Mouse (Mus musculus) cerebellum, adult 18-20 months (tissue): Measurements from ENCODE around the gene Txndc11.

Experiments
- DNase-seq, 2 experiments: peaks; one replicate each; pipeline ENCODE4 v3.0.0; 2021

Gene Txndc11

GRCm38 (mm10) chr16:11064341-11064740, 70.1 kb downstream of the Txndc11 start:
- DNase-seq = no peak

- peak; percentile 22 to 45 for DNase-seq
Measured at GRCm38 (mm10) chr16:11062794-11063721, 71.4 kb downstream of the Txndc11 start.

DNA sequence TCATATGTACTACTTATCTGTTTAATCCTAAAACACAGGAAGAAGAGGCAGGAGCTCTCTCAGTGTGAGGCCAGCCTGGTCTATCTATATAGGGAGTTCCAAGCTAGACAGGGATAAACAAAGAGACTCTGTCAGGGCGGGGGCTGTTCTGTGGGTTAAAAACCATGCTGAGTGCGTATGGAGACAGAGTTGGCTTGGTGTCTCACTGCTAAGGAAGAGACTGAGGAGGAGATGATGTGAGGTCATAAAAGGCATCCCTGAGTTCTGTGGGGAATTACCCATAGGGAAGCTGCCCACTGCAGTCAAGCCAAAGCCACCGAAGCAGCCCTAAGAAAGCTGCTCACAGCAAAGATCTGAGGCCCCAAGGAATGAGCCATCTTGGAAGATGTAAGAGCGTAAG, 73.8 kb downstream of the Txndc11 start, which contains the start of gene Snn:
TSS of gene Snn (plus strand) at position 301 of the 400 bp plus-strand sequence.
- DNase-seq = no peak

- DNase-seq = no peak
Measured at GRCm38 (mm10) chr16:11055916-11056315, 78.5 kb downstream of the Txndc11 start.

DNA sequence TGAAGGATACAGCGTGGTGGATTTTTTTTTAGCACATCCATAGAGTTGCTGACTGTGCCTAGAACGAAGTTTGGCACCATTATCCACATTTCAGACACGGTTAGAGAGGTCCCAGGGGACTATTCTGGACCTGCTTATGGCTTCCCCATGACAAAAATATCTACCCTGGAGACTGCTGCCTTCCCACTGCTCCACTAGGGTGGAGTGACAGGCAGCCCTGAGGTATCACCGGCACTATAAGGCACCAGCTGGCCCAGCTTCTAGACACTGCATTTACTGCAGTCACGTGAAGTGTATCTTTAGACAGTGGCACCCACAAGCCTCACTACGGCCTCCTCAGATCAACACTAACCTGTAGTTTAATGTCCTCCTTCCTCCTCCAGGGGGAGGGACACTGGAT, 79.6 kb downstream of the Txndc11 start:
- no peak for DNase-seq

DNA sequence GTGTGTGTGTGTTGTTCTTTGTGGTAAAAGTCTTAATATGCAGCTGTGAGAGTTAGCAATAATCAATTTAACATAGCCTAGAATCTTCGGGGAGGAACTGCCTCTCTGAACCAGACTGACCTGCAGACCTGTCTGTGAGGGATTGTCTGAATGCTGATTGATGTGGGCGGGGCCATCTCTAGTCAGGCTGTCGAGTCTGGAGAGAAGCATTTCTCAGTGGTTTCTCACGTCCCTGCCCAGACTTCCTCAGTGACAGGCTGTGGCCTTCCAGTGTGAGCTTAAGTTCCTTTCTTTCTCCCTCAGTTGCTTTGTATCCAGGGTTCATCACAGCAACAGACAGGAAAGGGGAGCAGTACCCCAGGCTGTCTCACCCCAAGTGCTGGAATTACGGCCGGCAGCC, 80.0 kb downstream of the Txndc11 start:
- DNase-seq = no peak

- no peak for DNase-seq
Measured at GRCm38 (mm10) chr16:11051134-11051533, 83.3 kb downstream of the Txndc11 start.

- no peak for DNase-seq
Measured at GRCm38 (mm10) chr16:11050226-11050625, 84.2 kb downstream of the Txndc11 start.

DNA sequence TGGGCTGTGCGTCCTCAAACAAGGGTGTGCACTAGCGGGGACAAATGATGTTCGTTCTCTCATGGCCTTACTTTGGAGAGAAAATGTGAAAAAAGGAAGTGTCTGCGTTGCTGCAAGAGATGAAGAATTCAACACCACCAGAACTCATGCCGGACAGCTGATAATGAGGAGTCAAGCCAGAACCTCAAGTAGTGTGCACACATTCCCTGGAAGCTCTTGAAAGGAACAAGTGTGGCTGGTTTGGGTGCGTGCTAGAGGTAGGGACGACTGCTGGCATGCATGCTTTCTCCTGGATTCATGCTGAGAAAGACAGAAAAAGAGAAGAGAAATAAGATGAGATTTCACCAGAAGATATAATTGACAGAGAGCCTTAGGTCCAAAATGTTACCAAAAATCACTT, 87.3 kb downstream of the Txndc11 start:
- no peak for DNase-seq

- no peak for DNase-seq
Measured at GRCm38 (mm10) chr16:11046437-11046836, 88.0 kb downstream of the Txndc11 start.

GRCm38 (mm10) chr16:11043239-11043638, 91.2 kb downstream of the Txndc11 start:
- DNase-seq = no peak

- DNase-seq = no peak
Measured at GRCm38 (mm10) chr16:11040603-11041002, 93.8 kb downstream of the Txndc11 start.

DNA sequence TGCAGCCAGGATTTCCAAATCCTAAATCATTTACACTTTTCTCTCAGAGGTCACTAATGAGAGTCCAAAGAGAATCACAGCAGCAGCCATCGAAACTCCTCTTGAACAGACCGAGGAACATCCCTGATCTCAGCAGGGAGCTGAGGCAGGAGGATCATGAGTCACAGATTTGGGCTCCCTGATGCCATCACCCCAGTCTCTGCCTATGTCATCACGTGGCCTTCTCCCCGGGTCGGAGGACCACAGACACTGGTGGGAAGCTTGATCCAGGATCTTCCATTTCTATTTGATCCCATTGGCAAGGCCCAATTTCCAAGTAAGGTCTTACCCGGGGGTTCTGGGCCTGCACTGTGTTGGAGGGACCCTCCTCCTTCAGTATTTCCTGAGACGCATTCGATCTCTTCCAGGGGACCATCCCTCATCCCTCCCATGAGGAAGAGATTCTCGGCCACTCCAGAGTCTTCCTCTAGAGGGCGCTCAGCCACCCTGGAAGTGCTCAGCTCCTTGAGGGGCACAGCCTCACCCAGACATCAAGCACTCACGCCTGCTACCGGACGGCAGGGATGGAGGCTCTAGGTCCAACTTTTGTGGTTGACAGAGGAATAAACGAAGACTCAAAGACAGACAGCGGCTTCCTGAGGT, 98.5 kb downstream of the Txndc11 start:
- DNase-seq = peak; percentile 81 to 85

GRCm38 (mm10) chr16:11035273-11035672, 99.2 kb downstream of the Txndc11 start:
- no peak for DNase-seq

DNA sequence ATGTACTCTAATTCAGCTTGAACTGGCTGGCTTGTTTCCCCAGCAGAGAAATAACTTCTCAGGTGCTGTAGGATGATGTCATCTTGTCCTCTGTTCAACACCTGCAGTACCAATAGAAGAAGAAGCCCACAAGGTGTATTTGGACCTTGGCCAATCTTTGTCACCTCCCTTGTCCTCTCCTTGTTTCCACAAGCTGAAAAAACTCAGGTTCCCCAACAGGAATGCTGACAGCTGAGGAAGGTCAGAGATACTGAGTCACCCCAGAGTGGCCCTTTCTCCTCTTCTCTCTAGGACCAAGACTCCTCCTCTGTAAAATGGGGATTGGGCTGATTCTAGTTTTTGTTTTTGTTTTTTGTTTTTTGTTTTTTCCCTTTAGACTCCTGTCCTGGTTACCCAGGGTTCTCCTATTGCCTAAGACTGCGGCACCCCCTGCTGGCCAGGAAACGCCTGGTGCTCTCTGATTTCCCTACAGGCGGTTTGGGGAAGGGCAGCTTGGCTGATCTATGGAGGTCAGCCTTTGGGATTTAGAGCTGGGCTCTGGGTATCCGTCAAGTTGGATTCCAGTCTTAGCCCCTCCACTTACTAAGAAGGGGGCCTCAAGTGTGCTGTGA, 100.2 kb downstream of the Txndc11 start:
- DNase-seq = peak; percentile 68 to 77

GRCm38 (mm10) chr16:11031320-11031719, 103.1 kb downstream of the Txndc11 start:
- no peak for DNase-seq

- no peak for DNase-seq
Measured at GRCm38 (mm10) chr16:11030844-11031243, 103.6 kb downstream of the Txndc11 start.

- DNase-seq = no peak
Measured at GRCm38 (mm10) chr16:11028206-11028605, 106.2 kb downstream of the Txndc11 start.
